Mouse (Mus musculus) lung, postnatal 4 days (tissue): ENCODE data around the gene Slc35b2.

Experiments
- DNase-seq, 2 experiments: peaks; one replicate each; pipeline ENCODE4 v3.0.0; 2021

The Slc35b2 gene

GRCm38 (mm10) chr17:45566360-45567161 lies 2.9 kb downstream of the Slc35b2 start:
- no peak for DNase-seq

GRCm38 (mm10) chr17:45567162-45567601 lies 3.5 kb downstream of the Slc35b2 start:
- DNase-seq, result no peak

GRCm38 (mm10) chr17:45568990-45569389 lies 5.3 kb downstream of the Slc35b2 start:
- DNase-seq, result no peak

DNA sequence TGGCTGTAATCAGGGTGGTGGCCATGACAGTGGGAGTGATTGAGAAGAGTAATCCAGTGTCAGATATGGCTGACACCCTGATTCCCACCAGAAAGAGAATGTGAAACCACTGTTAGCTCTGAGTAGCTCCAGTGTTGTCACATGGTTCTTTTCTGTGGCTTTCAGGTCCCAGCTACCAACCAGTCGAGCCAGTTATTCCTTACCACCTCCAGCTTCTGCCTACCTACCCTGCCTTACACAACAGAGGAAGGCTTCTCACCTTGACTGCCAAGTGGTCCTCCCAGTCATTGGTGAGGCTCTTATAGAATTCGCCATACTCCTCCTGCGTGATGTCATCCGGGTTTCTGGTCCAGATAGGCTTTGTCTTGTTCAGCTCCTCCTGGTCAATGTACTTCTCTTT lies 6.3 kb downstream of the Slc35b2 start:
- no peak for DNase-seq

- peak; percentile 89 to 94 for DNase-seq
Measured at GRCm38 (mm10) chr17:45572103-45573086, 8.7 kb downstream of the Slc35b2 start.

DNA sequence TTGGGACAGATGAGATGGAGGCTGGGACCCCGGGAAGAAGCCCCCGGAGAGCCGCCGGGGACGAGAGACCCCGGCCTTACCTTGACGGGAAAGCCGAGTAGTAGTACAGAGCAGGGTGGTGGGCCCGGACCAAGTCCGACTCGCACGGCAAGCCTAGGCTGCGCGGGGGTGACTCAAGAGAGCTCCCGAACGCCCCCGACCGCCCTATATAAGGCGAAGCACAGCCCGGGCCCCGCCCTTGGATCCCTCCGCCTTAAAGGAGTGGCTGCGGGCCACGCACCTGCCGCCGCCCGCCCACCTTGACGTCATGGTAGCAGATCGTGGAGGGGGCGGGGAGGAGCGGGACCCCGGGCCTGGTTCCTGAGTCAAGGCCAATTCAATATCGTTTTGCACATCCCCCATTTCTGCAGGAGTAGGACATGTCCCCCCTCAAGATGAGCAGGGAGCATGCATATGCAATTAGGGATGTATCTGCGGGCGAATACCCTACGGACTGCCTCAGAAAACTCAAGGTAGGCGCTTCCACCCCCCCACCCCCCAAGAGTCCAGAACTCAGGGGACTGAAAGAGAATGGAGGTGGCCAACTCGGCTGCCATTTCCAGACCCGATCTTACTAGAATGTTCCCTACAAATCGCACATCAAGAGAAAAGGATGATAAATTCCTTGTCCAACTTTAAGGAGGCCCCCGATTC lies 9.6 kb downstream of the Slc35b2 start, which contains the start of gene Hsp90ab1:
Hsp90ab1 (minus strand) TSS at position 185 of the 693 bp plus-strand sequence.
- peak; percentile 99 for DNase-seq

DNA sequence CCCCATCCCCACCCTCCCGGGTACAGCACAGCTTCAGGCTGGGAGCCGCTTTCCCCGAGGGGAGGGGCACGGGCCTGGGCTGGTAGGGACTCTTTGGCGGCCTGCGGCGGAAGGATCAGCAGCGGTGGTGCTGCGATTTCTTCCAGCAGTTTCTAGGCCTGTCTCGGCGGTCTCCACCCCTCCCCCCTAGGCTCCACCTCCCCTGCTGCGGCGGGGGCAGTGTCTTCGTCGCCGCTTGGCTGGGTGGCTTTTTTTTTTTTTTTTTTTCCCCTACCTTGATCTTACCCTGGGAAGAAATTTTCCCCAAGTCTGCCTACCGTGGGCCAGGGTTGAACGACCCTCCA lies 10.1 kb downstream of the Slc35b2 start:
- peak; percentile 97 to 98 for DNase-seq

GRCm38 (mm10) chr17:45574129-45574761 lies 10.6 kb downstream of the Slc35b2 start:
- peak; percentile 72 to 78 for DNase-seq

DNA sequence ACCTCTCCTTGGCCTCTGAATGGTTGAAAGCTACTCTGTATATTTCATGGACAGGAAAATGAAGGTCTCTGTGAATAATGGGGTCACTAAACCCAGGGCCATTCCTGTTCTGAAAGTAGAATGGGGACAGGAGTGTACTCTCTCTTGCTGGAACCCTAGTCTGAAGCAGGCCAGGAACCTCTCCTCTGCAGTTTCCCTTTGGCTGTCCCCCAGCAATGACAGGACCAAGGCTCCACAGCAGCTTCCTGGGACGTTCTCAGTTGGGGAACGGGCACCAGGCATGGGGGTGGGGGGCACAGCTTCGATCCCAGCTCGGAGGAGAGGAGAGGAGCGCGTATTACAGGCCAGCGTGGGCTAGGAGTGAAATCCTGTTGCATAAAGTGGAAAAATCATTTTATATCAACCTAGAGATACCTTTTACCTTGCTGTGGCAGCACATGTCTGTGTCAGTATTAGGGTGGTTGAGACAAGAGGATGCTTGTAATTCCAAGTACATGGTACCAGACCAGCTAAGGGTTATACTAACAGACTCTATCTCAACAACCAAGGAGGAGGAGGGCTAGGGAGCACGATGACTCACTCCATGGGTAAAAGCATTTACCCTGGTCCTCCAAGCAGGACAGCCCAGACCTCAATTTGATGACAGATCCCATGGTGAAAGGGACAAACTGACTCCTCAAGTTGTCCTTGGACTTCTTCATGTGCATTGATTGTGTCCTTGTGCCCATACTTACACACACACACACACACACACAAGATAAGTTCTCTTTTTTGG lies 11.6 kb downstream of the Slc35b2 start:
- DNase-seq, result no peak

DNA sequence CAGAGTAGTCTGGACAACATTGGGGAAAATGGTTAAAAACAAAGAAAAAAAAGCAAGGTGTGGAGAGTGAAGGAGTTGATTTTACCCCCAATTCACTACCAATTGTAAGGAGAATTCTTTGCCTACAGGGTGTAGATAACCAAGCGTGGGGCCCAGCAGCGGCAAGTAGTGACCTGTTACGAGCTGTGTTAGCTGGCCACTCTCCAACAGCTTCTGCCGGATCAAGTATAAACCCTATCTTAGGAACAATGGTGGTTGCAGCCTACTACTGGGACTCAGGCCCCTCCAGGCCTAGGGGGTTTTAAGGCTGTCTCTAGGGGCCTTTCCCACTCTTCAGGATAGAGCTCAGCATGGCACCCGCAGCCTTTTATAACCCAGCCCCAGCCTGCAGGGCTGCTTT lies 14.6 kb downstream of the Slc35b2 start:
- DNase-seq, result no peak

DNA sequence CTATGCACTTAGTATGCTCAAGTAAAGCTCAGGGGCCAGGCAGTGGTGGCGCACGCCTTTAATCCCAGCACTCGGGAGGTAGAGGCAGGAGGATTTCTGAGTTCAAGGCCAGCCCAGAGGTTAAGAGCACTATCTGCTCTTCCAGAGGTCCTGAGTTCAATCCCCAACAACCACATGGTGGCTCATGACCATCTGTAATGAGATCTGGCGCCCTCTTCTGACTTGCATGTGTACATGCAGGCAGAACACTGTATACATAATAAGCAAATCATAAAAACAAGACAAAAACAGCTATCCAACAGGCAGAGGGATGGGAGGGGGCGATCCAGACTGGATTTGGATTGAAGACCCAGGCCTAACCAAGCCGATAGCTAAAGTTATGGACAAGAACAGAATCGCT lies 15.2 kb downstream of the Slc35b2 start:
- DNase-seq, result no peak

GRCm38 (mm10) chr17:45579554-45579953 lies 15.9 kb downstream of the Slc35b2 start:
- DNase-seq, result no peak

- DNase-seq, result peak; percentile 64 to 76
Measured at GRCm38 (mm10) chr17:45580958-45581477, 17.3 kb downstream of the Slc35b2 start.

GRCm38 (mm10) chr17:45581567-45581983 lies 17.9 kb downstream of the Slc35b2 start:
- peak; percentile 74 to 86 for DNase-seq

DNA sequence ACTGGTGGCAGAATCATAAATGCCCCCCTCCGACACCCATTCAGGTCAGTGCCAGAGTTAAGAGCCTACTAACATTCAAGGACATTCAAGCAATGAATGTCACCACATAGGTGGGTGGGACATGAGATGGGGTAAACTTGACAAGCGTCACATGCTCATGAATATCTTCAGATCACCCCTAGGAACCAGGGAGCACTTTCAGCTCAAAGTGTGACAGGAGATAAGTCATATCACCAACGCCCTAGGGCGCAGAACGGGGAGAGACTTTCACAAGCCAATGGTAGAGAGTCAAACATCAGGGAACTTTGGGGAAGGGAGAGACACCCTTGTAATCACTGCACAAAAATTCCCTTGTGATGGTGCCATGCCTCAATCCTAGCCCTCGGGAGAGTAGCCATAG lies 18.5 kb downstream of the Slc35b2 start:
- no peak for DNase-seq

GRCm38 (mm10) chr17:45582715-45583355 lies 19.2 kb downstream of the Slc35b2 start:
- DNase-seq, result peak in 1 of 2 experiments; percentile 30

DNA sequence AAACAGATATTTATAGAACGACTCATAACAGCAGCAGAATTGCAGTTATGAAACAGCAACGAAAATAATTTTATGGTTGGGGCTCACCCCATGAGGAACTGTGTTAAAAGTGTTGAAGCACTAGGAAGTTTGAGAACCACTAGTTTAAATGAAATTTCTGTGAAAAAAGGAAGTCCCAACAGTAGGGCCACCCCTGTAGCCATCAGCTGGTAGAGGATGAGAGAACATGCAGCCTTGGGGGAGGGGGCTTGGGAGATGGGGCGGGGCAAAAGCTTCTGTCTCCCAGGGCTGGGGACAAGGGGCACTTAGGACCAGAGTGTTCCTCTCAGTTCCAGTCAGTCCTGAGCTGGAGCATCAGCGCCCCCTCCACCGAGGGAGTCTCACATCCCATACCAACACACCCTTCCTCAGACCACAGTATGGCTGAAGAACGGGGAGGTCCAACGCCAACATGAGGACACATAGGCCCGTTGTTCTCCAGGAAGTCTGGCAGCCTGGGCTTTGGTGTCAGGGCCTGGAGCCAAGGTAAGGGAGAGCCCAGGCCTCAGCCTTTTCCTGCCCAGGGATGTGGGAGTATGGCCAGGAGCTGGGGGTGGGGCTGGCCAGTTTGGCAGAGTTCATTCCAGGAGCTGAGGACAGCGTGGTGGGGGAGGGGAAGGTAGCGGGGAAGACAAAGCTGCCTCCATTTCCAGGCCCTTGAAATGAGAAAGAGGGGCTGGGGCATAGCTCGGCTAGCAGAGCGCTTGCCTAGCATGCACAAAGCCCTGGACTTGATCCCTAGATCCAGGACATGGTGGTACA lies 20.6 kb downstream of the Slc35b2 start:
- peak; percentile 87 to 93 for DNase-seq

DNA sequence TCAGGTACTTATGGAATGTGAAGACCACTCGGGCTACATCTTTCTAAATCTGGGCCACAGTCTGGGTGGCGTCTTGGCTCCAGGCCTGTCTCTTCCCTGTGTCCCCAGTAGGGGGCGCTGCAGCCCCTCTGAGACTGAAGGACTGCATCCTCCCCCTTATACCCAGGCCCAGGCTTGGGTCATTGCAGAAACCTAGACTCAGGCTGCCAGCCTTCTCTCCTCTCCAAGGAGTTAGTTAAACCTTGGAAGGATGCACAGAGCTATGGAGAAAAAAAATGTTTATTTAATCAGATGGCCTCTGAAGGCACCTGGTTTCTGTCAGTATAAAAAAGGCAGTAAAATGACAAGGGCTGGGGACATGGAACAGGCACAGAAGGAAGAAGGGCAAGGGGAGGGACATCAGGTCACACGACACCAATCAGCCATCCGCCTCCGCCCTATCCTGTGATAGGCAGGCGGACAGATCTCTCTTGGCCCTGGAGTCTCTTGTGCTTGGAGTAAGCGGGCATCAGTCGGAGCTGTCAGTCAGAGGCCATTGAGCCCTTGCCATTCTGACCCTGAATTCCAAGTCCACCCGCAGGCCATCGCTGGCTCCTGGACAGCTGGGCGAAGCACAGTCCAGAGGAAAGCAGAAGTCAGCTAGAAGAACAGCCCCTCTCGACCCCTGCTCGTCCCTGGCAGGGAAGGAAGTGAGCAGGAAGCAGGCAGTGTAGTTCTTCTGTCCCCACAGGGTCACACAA lies 21.4 kb downstream of the Slc35b2 start:
- DNase-seq, result peak; percentile 87 to 88
